Mouse (Mus musculus): ENCODE measurements around the gene Mycbp2. TPM values are rescaled to one million over a fixed set of nuclear protein-coding genes. Genes with fewer than 3 reads are reported as not detected.

Mycbp2 gene
- total and polyA plus RNA-seq, 3 experiments = 25.9 to 60.1 (median 29.5) TPM

DNA sequence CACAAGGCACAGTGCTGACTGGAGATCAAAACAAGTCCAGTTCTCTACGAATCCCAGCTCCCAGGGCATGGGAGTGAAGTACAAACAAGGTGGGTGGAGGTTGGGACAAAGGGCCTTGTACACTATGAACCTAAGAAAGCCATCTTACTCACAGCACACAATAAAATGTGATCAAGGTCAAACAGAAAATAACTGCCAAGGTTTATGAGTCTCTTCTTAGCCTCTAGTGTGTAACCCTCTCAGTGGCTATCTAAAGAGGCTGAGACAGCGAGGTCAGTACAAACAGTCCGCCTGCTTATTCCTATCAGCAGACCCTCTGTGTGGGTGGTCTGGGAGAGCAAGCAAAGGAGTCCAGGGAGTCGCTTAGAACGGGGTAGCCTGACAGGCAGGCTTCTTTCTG, 258.8 kb downstream of the Mycbp2 start:
- no peak overlapping the region for H3K4me2 ChIP-seq (ENCODE audit: insufficient read depth, low read depth, poor library complexity, severe bottlenecking)
- H3K4me3 ChIP-seq (replicated peaks in 1 of 3; ENCODE audit: low read depth in 2 of 3, low read length in 2 of 3, poor library complexity in 1 of 3) = no peak overlapping the region
- H3K9ac ChIP-seq (ENCODE audit: insufficient read depth, low read depth) = no peak overlapping the region
- no peaks in the 10 kb centered on the region for H3K9me3 ChIP-seq (replicated peaks; ENCODE audit: low read length)
- DNase-seq (ENCODE audit: extremely low read depth) = no peak
- no peak overlapping the region for H3K27ac ChIP-seq (ENCODE audit: insufficient read depth, low read depth)
- dilution Hi-C loops (cut with MboI; ENCODE audit: extremely low pct_ligation_motif_present, extremely low pct_unique_long_range_greater_than_20kb, low sequenced_read_pairs) = no loop called here
- TF ChIP-seq MAX (IDR thresholded peaks at IDR 0.05; ENCODE audit: low read length) (no peak), HCFC1 (IDR thresholded peaks at IDR 0.05; ENCODE audit: low read depth, low read length) (no peak), JUN (IDR thresholded peaks at IDR 0.05; ENCODE audit: insufficient read depth, low read depth, low read length) (no peak), CTCF (conservative IDR thresholded peaks at IDR 0.05 in 1 of 2, IDR thresholded peaks at IDR 0.05 in 1 of 2; ENCODE audit: low read depth in 2 of 2, low read length in 2 of 2) (no peak), POLR2A (IDR thresholded peaks at IDR 0.05; ENCODE audit: low read depth, low read length) (no peak), NELFE (IDR thresholded peaks at IDR 0.05; ENCODE audit: low read depth, low read length) (no peak), IRF4 (IDR thresholded peaks at IDR 0.05; ENCODE audit: low read depth, low read length) (no peak), PAX5 (IDR thresholded peaks at IDR 0.05; ENCODE audit: low read length) (no peak), GABPA (IDR thresholded peaks at IDR 0.05; ENCODE audit: insufficient replicate concordance, low read depth, low read length) (no peak), ZKSCAN1 (IDR thresholded peaks at IDR 0.05; ENCODE audit: borderline replicate concordance, low read depth, low read length) (no peak), E2F4 (IDR thresholded peaks at IDR 0.05; ENCODE audit: insufficient replicate concordance, low read depth, low read length) (no peak), TBP (conservative IDR thresholded peaks at IDR 0.05; ENCODE audit: low read depth, low read length) (no peak)
- H3K79me2 ChIP-seq (replicated peaks; ENCODE audit: control insufficient read depth, extremely low read depth, insufficient read depth, poor library complexity, severe bottlenecking) = peaks cover 25% of the 10 kb centered on the region
- H3K36me3 ChIP-seq (replicated peaks in 1 of 2; ENCODE audit: control insufficient read depth in 1 of 2, insufficient read depth in 1 of 2, low read length in 1 of 2) = peaks cover 56 to 89% of the 10 kb centered on the region in 2 experiments
- in situ Hi-C loops (cut with MboI; ENCODE audit: low pct_ligation_motif_present, low pct_unique_long_range_greater_than_20kb, low sequenced_read_pairs) = no loop called here
- peaks cover 0 to 6% of the 10 kb centered on the region in 2 experiments; a peak in 2 of 4 replicates for H3K4me1 ChIP-seq (ENCODE audit: control insufficient read depth in 1 of 2, insufficient read depth in 2 of 2)
- no peaks in the 10 kb centered on the region for H3K27me3 ChIP-seq (replicated peaks)

DNA sequence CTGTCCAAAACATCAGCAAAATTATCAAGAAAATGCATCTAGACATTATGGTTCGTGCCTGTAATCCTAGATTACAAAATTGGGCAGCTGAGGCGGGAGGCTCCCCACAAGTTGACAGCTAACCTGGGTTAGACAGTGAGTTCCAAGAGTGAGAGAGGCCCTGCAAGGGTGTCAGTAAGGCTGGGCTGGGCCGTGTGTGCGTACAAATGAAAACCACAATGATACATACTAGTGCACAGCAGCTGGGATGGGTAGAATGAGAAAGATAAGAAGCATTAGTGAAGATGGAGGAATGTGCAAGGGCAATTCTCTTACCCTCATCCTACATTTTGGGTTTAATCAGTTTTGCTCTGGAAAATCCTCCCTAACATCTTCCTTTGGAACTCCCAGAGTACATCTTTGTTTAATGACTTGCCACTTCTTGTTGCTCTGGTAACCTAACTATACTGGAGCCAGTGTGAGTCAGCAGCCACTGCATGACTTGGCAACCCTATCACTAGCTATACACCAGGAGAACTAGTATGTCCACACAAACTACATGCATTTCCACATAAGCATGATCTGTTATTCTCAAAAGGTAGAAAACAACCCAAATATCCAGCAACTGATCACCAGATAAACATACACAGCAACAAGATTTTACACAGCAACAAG, 259.8 kb downstream of the Mycbp2 start:
- Histone ChIP-seq H3K79me2 (replicated peaks; ENCODE audit: control insufficient read depth, extremely low read depth, insufficient read depth, poor library complexity, severe bottlenecking) (peaks cover 21% of the 10 kb centered on the region), H3K9me3 (replicated peaks; ENCODE audit: low read length) (no peaks in the 10 kb centered on the region), H3K4me3 (replicated peaks in 1 of 3; ENCODE audit: low read depth in 2 of 3, low read length in 2 of 3, poor library complexity in 1 of 3) (no peak overlapping the region), H3K4me1 (ENCODE audit: control insufficient read depth in 1 of 2, insufficient read depth in 2 of 2) (peaks cover 0 to 8% of the 10 kb centered on the region in 2 experiments; a peak in 2 of 4 replicates), H3K27me3 (replicated peaks) (no peaks in the 10 kb centered on the region), H3K4me2 (ENCODE audit: insufficient read depth, low read depth, poor library complexity, severe bottlenecking) (no peak overlapping the region), H3K36me3 (replicated peaks in 1 of 2; ENCODE audit: control insufficient read depth in 1 of 2, insufficient read depth in 1 of 2, low read length in 1 of 2) (peaks cover 57 to 88% of the 10 kb centered on the region in 2 experiments), H3K27ac (ENCODE audit: insufficient read depth, low read depth) (no peak overlapping the region), H3K9ac (ENCODE audit: insufficient read depth, low read depth) (no peak overlapping the region)
- no peak for TF ChIP-seq JUN (IDR thresholded peaks at IDR 0.05; ENCODE audit: insufficient read depth, low read depth, low read length)
- TF ChIP-seq NELFE (IDR thresholded peaks at IDR 0.05; ENCODE audit: low read depth, low read length) = no peak
- TF ChIP-seq SMC3 (IDR thresholded peaks at IDR 0.05; ENCODE audit: low read depth, low read length) = no peak
- no peak for TF ChIP-seq USF1 (IDR thresholded peaks at IDR 0.05; ENCODE audit: low read depth, low read length)
- no peak for TF ChIP-seq IRF4 (IDR thresholded peaks at IDR 0.05; ENCODE audit: low read depth, low read length)
- TF ChIP-seq ZNF384 (IDR thresholded peaks at IDR 0.05; ENCODE audit: low read depth, low read length) = no peak
- TF ChIP-seq ETS1 (conservative IDR thresholded peaks at IDR 0.05; ENCODE audit: low read depth, low read length) = no peak
- TF ChIP-seq TCF12 (IDR thresholded peaks at IDR 0.05; ENCODE audit: low read depth, low read length) = no peak
- no peak for TF ChIP-seq HCFC1 (IDR thresholded peaks at IDR 0.05; ENCODE audit: low read depth, low read length)
- no peak for TF ChIP-seq NRF1 (IDR thresholded peaks at IDR 0.05; ENCODE audit: low read depth, low read length)
- no peak for TF ChIP-seq BHLHE40 (IDR thresholded peaks at IDR 0.05; ENCODE audit: low read depth, low read length)
- no peak for TF ChIP-seq RAD21 (IDR thresholded peaks at IDR 0.05; ENCODE audit: low read depth, low read length)
- no peak for TF ChIP-seq USF2 (conservative IDR thresholded peaks at IDR 0.05; ENCODE audit: low read depth, low read length)
- no peak for DNase-seq (ENCODE audit: extremely low read depth)
- in situ Hi-C loops (cut with MboI; ENCODE audit: low pct_ligation_motif_present, low pct_unique_long_range_greater_than_20kb, low sequenced_read_pairs) (no loop called here), dilution Hi-C loops (cut with MboI; ENCODE audit: extremely low pct_ligation_motif_present, extremely low pct_unique_long_range_greater_than_20kb, low sequenced_read_pairs) (no loop called here)

All from CH12.LX (cell line).